Mouse (Mus musculus) CH12.LX (cell line): Measurements from ENCODE around the gene Ly6g6e. TPM values are rescaled to one million over a fixed set of nuclear protein-coding genes. Genes with fewer than 3 reads are reported as not detected.

Experiments
- DNase-seq: peaks from one replicate; pipeline ENCODE4 v3.0.0-alpha.2; 2013; ENCODE audit errors: extremely low read depth
- H3K27ac ChIP-seq: 2 replicates; pipeline ENCODE4 v1.5.1; 2012; ENCODE audit warnings: low read depth, mild to moderate bottlenecking, control low read depth, moderate library complexity; ENCODE audit not compliant: insufficient read depth
- H3K27me3 ChIP-seq: replicated peaks from 2 replicates; pipeline ENCODE3; 2012; ENCODE audit warnings: inconsistent platforms
- H3K36me3 ChIP-seq, 2 experiments: replicated peaks in 1 of 2; 2 replicates each; pipeline versions ENCODE3 to v1.6.1; 2012; ENCODE audit warnings: inconsistent platforms in 1 of 2, low read length in 1 of 2, mild to moderate bottlenecking in 1 of 2, mixed read lengths in 1 of 2, moderate library complexity in 1 of 2; ENCODE audit not compliant: control insufficient read depth in 1 of 2, insufficient read depth in 1 of 2
- H3K4me1 ChIP-seq, 2 experiments: 2 replicates each; pipeline ENCODE4 v1.6.1; 2012; ENCODE audit warnings: inconsistent platforms in 1 of 2, moderate library complexity in 1 of 2; ENCODE audit not compliant: insufficient read depth in 2 of 2, control insufficient read depth in 1 of 2
- H3K4me2 ChIP-seq: 2 replicates; pipeline ENCODE4 v1.6.1; 2012; ENCODE audit warnings: low read depth, mild to moderate bottlenecking, control low read depth; ENCODE audit not compliant: poor library complexity, insufficient read depth, severe bottlenecking
- H3K4me3 ChIP-seq, 3 experiments: fragments of 150-350 bp in 1 of 3; sonication (generic) in 1 of 3; replicated peaks in 1 of 3; 2 replicates each; pipeline versions ENCODE3 to v1.5.1; 2011 to 2012; ENCODE audit warnings: low read depth in 2 of 3, low read length in 2 of 3, mild to moderate bottlenecking in 2 of 3, moderate library complexity in 2 of 3, control low read depth in 1 of 3, improper control_type of control experiment in 1 of 3, inconsistent platforms in 1 of 3, mixed read lengths in 1 of 3; ENCODE audit not compliant: poor library complexity in 1 of 3
- H3K79me2 ChIP-seq: replicated peaks from 2 replicates; pipeline ENCODE4 v1.6.1; 2012; ENCODE audit warnings: mild to moderate bottlenecking, moderate library complexity; ENCODE audit not compliant: control insufficient read depth, poor library complexity, insufficient read depth, severe bottlenecking; ENCODE audit errors: extremely low read depth
- H3K9ac ChIP-seq: 2 replicates; pipeline ENCODE4 v1.6.1; 2012; ENCODE audit warnings: low read depth, mild to moderate bottlenecking, control low read depth, moderate library complexity; ENCODE audit not compliant: insufficient read depth
- H3K9me3 ChIP-seq: replicated peaks from 2 replicates; pipeline ENCODE3; 2012; ENCODE audit warnings: low read length, inconsistent platforms, mixed read lengths
- BHLHE40 ChIP-seq: IDR thresholded peaks from 2 replicates; pipeline ENCODE4 v1.6.1; 2011; ENCODE audit warnings: mild to moderate bottlenecking, low read depth, low read length, improper control_type of control experiment
- CHD1 ChIP-seq: IDR thresholded peaks from 2 replicates; pipeline ENCODE4 v1.6.1; 2012; ENCODE audit warnings: low read depth, low read length, improper control_type of control experiment, inconsistent platforms
- CHD2 ChIP-seq: IDR thresholded peaks from 2 replicates; pipeline ENCODE4 v1.6.1; 2011; ENCODE audit warnings: low read length, improper control_type of control experiment
- CTCF ChIP-seq, 2 experiments: IDR thresholded peaks in 1 of 2; conservative IDR thresholded peaks in 1 of 2; 2 replicates each; pipeline ENCODE4 v1.5.1; 2011 to 2012; ENCODE audit warnings: low read depth in 2 of 2, low read length in 2 of 2, improper control_type of control experiment in 1 of 2, inconsistent platforms in 1 of 2, mild to moderate bottlenecking in 1 of 2, moderate library complexity in 1 of 2
- E2F4 ChIP-seq: IDR thresholded peaks from 2 replicates; pipeline ENCODE4 v1.6.1; 2011; ENCODE audit warnings: low read depth, low read length, improper control_type of control experiment; ENCODE audit not compliant: insufficient replicate concordance
- ELF1 ChIP-seq: IDR thresholded peaks from 2 replicates; pipeline ENCODE4 v1.6.1; 2014; ENCODE audit warnings: low read depth, mild to moderate bottlenecking, inconsistent platforms, low read length, improper control_type of control experiment
- EP300 ChIP-seq: IDR thresholded peaks from 2 replicates; pipeline ENCODE4 v1.6.1; 2011; ENCODE audit warnings: low read length, improper control_type of control experiment
- ETS1 ChIP-seq: conservative IDR thresholded peaks from 2 replicates; pipeline ENCODE4 v1.6.1; 2012; ENCODE audit warnings: low read depth, mild to moderate bottlenecking, inconsistent platforms, low read length, improper control_type of control experiment, moderate library complexity
- GABPA ChIP-seq: IDR thresholded peaks from 2 replicates; pipeline ENCODE4 v1.6.1; 2012; ENCODE audit warnings: low read depth, low read length, improper control_type of control experiment, inconsistent platforms; ENCODE audit not compliant: insufficient replicate concordance
- HCFC1 ChIP-seq: IDR thresholded peaks from 2 replicates; pipeline ENCODE4 v1.6.1; 2012; ENCODE audit warnings: low read depth, mild to moderate bottlenecking, inconsistent platforms, low read length, improper control_type of control experiment
- IRF4 ChIP-seq: IDR thresholded peaks from 2 replicates; pipeline ENCODE4 v1.6.1; 2014; ENCODE audit warnings: low read depth, mild to moderate bottlenecking, inconsistent platforms, low read length, improper control_type of control experiment
- JUN ChIP-seq: IDR thresholded peaks from 2 replicates; pipeline ENCODE4 v1.6.1; 2011; ENCODE audit warnings: low read depth, mild to moderate bottlenecking, low read length, improper control_type of control experiment, moderate library complexity; ENCODE audit not compliant: insufficient read depth
- JUND ChIP-seq: conservative IDR thresholded peaks from 2 replicates; pipeline ENCODE4 v1.6.1; 2011; ENCODE audit warnings: low read depth, low read length, improper control_type of control experiment
- KAT2A ChIP-seq: IDR thresholded peaks from 2 replicates; pipeline ENCODE4 v1.6.1; 2012; ENCODE audit warnings: low read length, improper control_type of control experiment, inconsistent platforms; ENCODE audit not compliant: insufficient replicate concordance
- MAFK ChIP-seq: IDR thresholded peaks from 2 replicates; pipeline ENCODE4 v1.6.1; 2011; ENCODE audit warnings: low read length, improper control_type of control experiment; ENCODE audit not compliant: insufficient replicate concordance
- MAX ChIP-seq: IDR thresholded peaks from 2 replicates; pipeline ENCODE4 v1.6.1; 2011; ENCODE audit warnings: low read length, improper control_type of control experiment
- MAZ ChIP-seq: IDR thresholded peaks from 2 replicates; pipeline ENCODE4 v1.6.1; 2012; ENCODE audit warnings: low read depth, mild to moderate bottlenecking, inconsistent platforms, low read length, improper control_type of control experiment, moderate library complexity
- MEF2A ChIP-seq: IDR thresholded peaks from 2 replicates; pipeline ENCODE4 v1.6.1; 2014; ENCODE audit warnings: low read depth, mild to moderate bottlenecking, inconsistent platforms, low read length, improper control_type of control experiment, borderline replicate concordance
- MXI1 ChIP-seq: IDR thresholded peaks from 2 replicates; pipeline ENCODE4 v1.6.1; 2011; ENCODE audit warnings: mild to moderate bottlenecking, low read depth, low read length, improper control_type of control experiment
- MYC ChIP-seq: IDR thresholded peaks from 2 replicates; pipeline ENCODE4 v1.6.1; 2011; ENCODE audit warnings: low read depth, mild to moderate bottlenecking, improper control_type of control experiment, low read length
- NELFE ChIP-seq: IDR thresholded peaks from 2 replicates; pipeline ENCODE4 v1.6.1; 2011; ENCODE audit warnings: low read depth, low read length, improper control_type of control experiment
- NRF1 ChIP-seq: IDR thresholded peaks from 2 replicates; pipeline ENCODE4 v1.6.1; 2014; ENCODE audit warnings: low read depth, mild to moderate bottlenecking, inconsistent platforms, low read length, improper control_type of control experiment, moderate library complexity
- PAX5 ChIP-seq: IDR thresholded peaks from 2 replicates; pipeline ENCODE4 v1.6.1; 2012; ENCODE audit warnings: low read length, inconsistent platforms, mixed read lengths
- POLR2A ChIP-seq: IDR thresholded peaks from 2 replicates; pipeline ENCODE4 v1.6.1; 2011; ENCODE audit warnings: low read depth, mild to moderate bottlenecking, improper control_type of control experiment, low read length
- POLR2AphosphoS2 ChIP-seq: IDR thresholded peaks from 2 replicates; pipeline ENCODE4 v1.6.1; 2011; ENCODE audit warnings: low read depth, low read length, improper control_type of control experiment
- RAD21 ChIP-seq: IDR thresholded peaks from 2 replicates; pipeline ENCODE4 v1.6.1; 2011; ENCODE audit warnings: low read depth, mild to moderate bottlenecking, low read length, improper control_type of control experiment, moderate library complexity
- RCOR1 ChIP-seq: conservative IDR thresholded peaks from 2 replicates; pipeline ENCODE4 v1.6.1; 2012; ENCODE audit warnings: low read depth, mild to moderate bottlenecking, inconsistent platforms, low read length, improper control_type of control experiment
- SIN3A ChIP-seq: IDR thresholded peaks from 2 replicates; pipeline ENCODE4 v1.6.1; 2012; ENCODE audit warnings: low read length, improper control_type of control experiment, inconsistent platforms
- SMC3 ChIP-seq: IDR thresholded peaks from 2 replicates; pipeline ENCODE4 v1.6.1; 2011; ENCODE audit warnings: low read depth, low read length, improper control_type of control experiment
- TBP ChIP-seq: conservative IDR thresholded peaks from 2 replicates; pipeline ENCODE4 v1.6.1; 2011; ENCODE audit warnings: low read depth, low read length, improper control_type of control experiment
- TCF12 ChIP-seq: IDR thresholded peaks from 2 replicates; pipeline ENCODE4 v1.6.1; 2014; ENCODE audit warnings: low read depth, mild to moderate bottlenecking, inconsistent platforms, low read length, improper control_type of control experiment
- UBTF ChIP-seq: IDR thresholded peaks from 2 replicates; pipeline ENCODE4 v1.6.1; 2012; ENCODE audit warnings: low read depth, mild to moderate bottlenecking, inconsistent platforms, low read length, improper control_type of control experiment, moderate library complexity
- USF1 ChIP-seq: IDR thresholded peaks from 2 replicates; pipeline ENCODE4 v1.6.1; 2014; ENCODE audit warnings: low read depth, mild to moderate bottlenecking, inconsistent platforms, low read length, improper control_type of control experiment
- USF2 ChIP-seq: conservative IDR thresholded peaks from 2 replicates; pipeline ENCODE4 v1.6.1; 2011; ENCODE audit warnings: low read depth, low read length, improper control_type of control experiment
- ZC3H11A ChIP-seq: IDR thresholded peaks from 2 replicates; pipeline ENCODE4 v1.6.1; 2012; ENCODE audit warnings: low read depth, mild to moderate bottlenecking, inconsistent platforms, low read length, improper control_type of control experiment
- ZKSCAN1 ChIP-seq: IDR thresholded peaks from 2 replicates; pipeline ENCODE4 v1.6.1; 2012; ENCODE audit warnings: low read depth, inconsistent platforms, low read length, improper control_type of control experiment, borderline replicate concordance
- ZMIZ1 ChIP-seq: IDR thresholded peaks from 2 replicates; pipeline ENCODE4 v1.6.1; 2012; ENCODE audit warnings: low read depth, mild to moderate bottlenecking, inconsistent platforms, low read length, improper control_type of control experiment
- ZNF384 ChIP-seq: IDR thresholded peaks from 2 replicates; pipeline ENCODE4 v1.6.1; 2012; ENCODE audit warnings: low read depth, low read length, improper control_type of control experiment, inconsistent platforms
- dilution Hi-C: fragments of 300-500 bp; cut with MboI; formaldehyde crosslinking; loops from 2 replicates; pipeline ENCODE4 v1.14.3; 2020; ENCODE audit warnings: low sequenced_read_pairs; ENCODE audit not compliant: extremely low pct_unique_long_range_greater_than_20kb, extremely low pct_ligation_motif_present
- in situ Hi-C: fragments of 300-500 bp; cut with MboI; formaldehyde crosslinking; loops from 3 replicates; pipeline ENCODE4 v1.14.3; 2019; ENCODE audit warnings: low sequenced_read_pairs, low pct_ligation_motif_present, low pct_unique_long_range_greater_than_20kb, mixed read lengths
- polyA plus RNA-seq: library from polyadenylated mRNA; unstranded; fragments of >175 nt; gene quantifications from 2 replicates; pipeline ENCODE4 v1.2.1, GENCODE M21; 2012; ENCODE audit warnings: low read depth; ENCODE audit not compliant: insufficient read length
- total RNA-seq, 2 experiments: library from RNA; depleted of rRNA; stranded (reverse); fragments of 300-350 nt in 1 of 2; fragments of >200 nt in 1 of 2; gene quantifications; 2 replicates each; pipeline ENCODE4 v1.2.3; 2012 to 2014

Gene Ly6g6e
- total and polyA plus RNA-seq, 3 experiments, result not detected

- Histone ChIP-seq H3K27ac (peak overlapping the region; percentile 96), H3K27me3 (no peaks in the 10 kb centered on the region), H3K4me2 (peak overlapping the region; percentile 59), H3K9me3 (peaks cover 7% of the 10 kb centered on the region), H3K36me3 (peaks cover 24 to 29% of the 10 kb centered on the region in 2 experiments), H3K4me3 (peak overlapping the region; percentile 79 to 94 (median 86)), H3K4me1 (peaks cover 6 to 34% of the 10 kb centered on the region in 2 experiments), H3K79me2 (peaks cover 27% of the 10 kb centered on the region), H3K9ac (peak overlapping the region; percentile 96)
- in situ Hi-C loops (no loop called here), dilution Hi-C loops (no loop called here)
- peak; percentile 71 for DNase-seq
- 0 out of 2 replicates have a peak, but pooled peaks have one; percentile 8 for TF ChIP-seq MYC
- TF ChIP-seq MAZ, result 0 out of 2 replicates have a peak, but pooled peaks have one; percentile 43
- peak; percentile 73; the same call in 1 of the 2 replicates for TF ChIP-seq NELFE
- 0 out of 2 replicates have a peak, but pooled peaks have one; percentile 40 for TF ChIP-seq TBP
- no peak for TF ChIP-seq EP300
- TF ChIP-seq KAT2A, result no peak
- peak; percentile 31; the same call in 1 of the 2 replicates for TF ChIP-seq HCFC1
- peak; percentile 31; the same call in 1 of the 2 replicates for TF ChIP-seq MEF2A
- no peak for TF ChIP-seq PAX5
- peak; percentile 50; the same call in 1 of the 2 replicates for TF ChIP-seq TCF12
- TF ChIP-seq CHD2, result no peak; the same call in 1 of the 2 replicates
- no peak for TF ChIP-seq E2F4
- no peak for TF ChIP-seq JUND
- no peak for TF ChIP-seq MAX
- TF ChIP-seq IRF4, result peak; percentile 54; the same call in 1 of the 2 replicates
- TF ChIP-seq RCOR1, result no peak
- TF ChIP-seq ELF1, result peak; percentile 86
- no peak for TF ChIP-seq USF1
- TF ChIP-seq NRF1, result no peak
- no peak for TF ChIP-seq POLR2AphosphoS2
- TF ChIP-seq ZC3H11A, result no peak
- no peak for TF ChIP-seq CTCF (conservative IDR thresholded peaks at IDR 0.05 in 1 of 2, IDR thresholded peaks at IDR 0.05 in 1 of 2; ENCODE audit: low read depth in 2 of 2, low read length in 2 of 2)
- 0 out of 2 replicates have a peak, but pooled peaks have one; percentile 21 for TF ChIP-seq CHD1
- TF ChIP-seq POLR2A, result peak; percentile 57
- no peak for TF ChIP-seq MAFK
- peak; percentile 33; the same call in 1 of the 2 replicates for TF ChIP-seq BHLHE40
- peak; percentile 58; the same call in 1 of the 2 replicates for TF ChIP-seq UBTF
- TF ChIP-seq USF2, result no peak
- no peak for TF ChIP-seq RAD21
- TF ChIP-seq GABPA, result no peak
- peak; percentile 65 for TF ChIP-seq MXI1
- peak; percentile 76 for TF ChIP-seq SIN3A
- no peak for TF ChIP-seq JUN
- peak; percentile 67; the same call in 1 of the 2 replicates for TF ChIP-seq ZMIZ1
- TF ChIP-seq ZNF384, result no peak
- TF ChIP-seq ETS1, result peak; percentile 25; the same call in 1 of the 2 replicates
- TF ChIP-seq ZKSCAN1, result no peak
- no peak for TF ChIP-seq SMC3
These were observed 26.5 kb upstream of the Ly6g6e start for GRCm38 (mm10) chr17:35050126-35050750.
